Mouse (Mus musculus) ovary, adult 18-20 months (tissue): Measurements from ENCODE around the gene Fam71d.

ENCODE experiments used
- DNase-seq: peaks from one replicate; pipeline ENCODE4 v3.0.0; 2022; ENCODE audit warnings: low spot score, mixed read lengths

Gene Fam71d

DNA sequence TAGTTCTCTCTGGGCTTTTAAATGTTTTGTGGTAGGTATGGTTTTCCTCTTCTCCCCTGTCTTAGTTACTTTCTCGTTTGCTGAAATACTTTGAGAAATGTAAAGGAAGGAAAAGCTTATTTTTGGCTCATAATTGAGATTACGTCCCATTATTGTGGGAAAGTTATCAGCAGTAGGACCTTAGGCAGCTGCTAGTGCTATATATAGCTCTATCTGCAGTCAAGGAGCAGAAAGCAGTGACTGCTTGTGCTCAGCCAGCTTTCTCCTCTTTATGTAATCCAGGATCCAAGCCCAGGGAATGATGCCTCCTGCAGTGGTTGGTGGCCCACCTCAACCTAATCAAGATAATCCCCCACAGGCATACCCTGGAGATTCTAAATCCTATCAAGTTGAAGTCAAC is 81.9 kb downstream of the Fam71d start:
- DNase-seq: no peak

DNA sequence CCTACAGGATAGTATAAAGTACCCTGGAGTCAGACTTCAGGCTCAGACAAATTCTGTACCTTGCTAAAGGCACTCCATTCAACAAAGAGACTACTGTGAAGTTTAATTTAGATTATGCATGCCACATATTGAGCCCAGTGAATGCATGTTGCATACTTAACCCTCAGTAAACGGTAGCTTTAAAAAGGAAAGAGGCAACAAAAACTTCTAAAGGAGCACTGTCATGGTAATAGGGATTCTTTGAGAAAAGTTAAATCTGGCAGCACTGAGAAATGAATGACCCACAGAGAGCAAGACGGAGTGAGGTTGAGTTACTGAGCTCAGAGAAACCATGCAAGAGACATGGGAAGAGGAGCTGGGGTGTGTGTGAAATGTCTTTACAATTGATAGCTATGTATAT is 86.6 kb downstream of the Fam71d start:
- no peak for DNase-seq

DNA sequence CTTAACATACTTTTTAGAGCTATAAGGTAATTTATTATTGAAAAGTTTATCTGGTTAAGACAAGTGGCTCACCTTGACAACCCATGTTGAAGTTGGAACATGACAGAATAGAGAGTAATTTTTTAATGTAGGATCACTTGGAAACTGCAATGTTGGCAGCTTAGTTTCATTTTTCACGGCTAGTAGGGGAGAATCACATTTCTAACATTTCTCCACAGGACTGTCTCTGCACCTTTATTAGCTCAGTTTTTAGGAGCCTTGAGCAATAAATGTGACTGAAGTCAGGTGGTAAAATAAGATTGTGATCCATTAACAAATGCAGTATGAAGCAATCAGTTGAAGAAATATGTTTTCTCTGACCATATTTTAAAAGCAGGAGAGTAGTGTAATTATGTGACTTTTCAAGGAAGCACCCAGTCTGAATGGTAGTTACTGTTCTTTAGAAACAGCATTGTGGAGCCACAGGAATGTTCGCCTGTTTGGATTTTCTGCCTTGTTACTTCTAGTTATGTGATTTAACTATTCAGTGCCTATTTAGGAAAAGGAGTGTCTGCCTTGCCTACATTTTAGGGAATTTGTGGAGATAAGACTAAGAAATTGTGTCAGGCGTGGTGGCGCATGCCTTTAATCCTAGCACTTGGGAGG is 87.2 kb downstream of the Fam71d start:
- no peak for DNase-seq
